Mouse (Mus musculus) heart, embryonic 12.5 days (tissue): Measurements from ENCODE around the gene Arid1a. TPM values are rescaled to one million over a fixed set of nuclear protein-coding genes. Genes with fewer than 3 reads are reported as not detected.
"Not testable (repeated sequence)": the region's sequence is repeated elsewhere in the genome, so short reads cannot be mapped to it uniquely, and the experiment has no call there.

ENCODE experiments used
- ATAC-seq: fragments of 200-750 bp; cut with Nextera tagmentation; 2 replicates; pipeline ENCODE4 v1.8.0; 2017; ENCODE audit warnings: moderate TSS enrichment, moderate library complexity; ENCODE audit not compliant: insufficient number of reproducible peaks, low FRiP score
- H3K27ac ChIP-seq: fragments of 300-500 bp; sonication (generic); 2 replicates; pipeline ENCODE4 v1.5.1; 2016; ENCODE audit warnings: mild to moderate bottlenecking, moderate library complexity; ENCODE audit not compliant: poor library complexity, severe bottlenecking
- H3K27me3 ChIP-seq: fragments of 300-500 bp; sonication (generic); replicated peaks from 2 replicates; pipeline ENCODE4 v1.6.1; 2016; ENCODE audit warnings: mild to moderate bottlenecking, moderate library complexity
- H3K36me3 ChIP-seq: fragments of 300-500 bp; sonication (generic); 2 replicates; pipeline ENCODE4 v1.6.1; 2016; ENCODE audit warnings: mild to moderate bottlenecking, moderate library complexity
- H3K4me1 ChIP-seq: fragments of 300-500 bp; sonication (generic); replicated peaks from 2 replicates; pipeline ENCODE4 v1.6.1; 2016; ENCODE audit warnings: mild to moderate bottlenecking
- H3K4me2 ChIP-seq: fragments of 300-500 bp; sonication (generic); 2 replicates; pipeline ENCODE4 v1.6.1; 2016; ENCODE audit warnings: mild to moderate bottlenecking, moderate library complexity
- H3K4me3 ChIP-seq: fragments of 300-500 bp; sonication (generic); 2 replicates; pipeline ENCODE4 v1.5.1; 2016; ENCODE audit warnings: mild to moderate bottlenecking
- H3K9ac ChIP-seq: fragments of 300-500 bp; sonication (generic); 2 replicates; pipeline ENCODE4 v1.6.1; 2016; ENCODE audit warnings: mild to moderate bottlenecking, moderate library complexity
- H3K9me3 ChIP-seq: fragments of 300-500 bp; sonication (generic); replicated peaks from 2 replicates; pipeline ENCODE4 v1.6.1; 2016; ENCODE audit warnings: mild to moderate bottlenecking, moderate library complexity
- WGBS: fragments of 180-500 bp; shearing (Covaris S2); methylation state at CpG from one replicate; pipeline ENCODE4 v1.1.7; 2016; 5-methylcytosine and 5-hydroxymethylcytosine counted together
- polyA plus RNA-seq: library from polyadenylated mRNA; unstranded; fragments of >200 nt; fragmentation: Nextera tagmentation; extraction: Ambion mirVana; gene quantifications from 2 replicates; pipeline ENCODE4 v1.2.1, GENCODE M21; 2016

Gene Arid1a
- polyA plus RNA-seq, 1 experiment from 2014 or later: 24.5 TPM

DNA sequence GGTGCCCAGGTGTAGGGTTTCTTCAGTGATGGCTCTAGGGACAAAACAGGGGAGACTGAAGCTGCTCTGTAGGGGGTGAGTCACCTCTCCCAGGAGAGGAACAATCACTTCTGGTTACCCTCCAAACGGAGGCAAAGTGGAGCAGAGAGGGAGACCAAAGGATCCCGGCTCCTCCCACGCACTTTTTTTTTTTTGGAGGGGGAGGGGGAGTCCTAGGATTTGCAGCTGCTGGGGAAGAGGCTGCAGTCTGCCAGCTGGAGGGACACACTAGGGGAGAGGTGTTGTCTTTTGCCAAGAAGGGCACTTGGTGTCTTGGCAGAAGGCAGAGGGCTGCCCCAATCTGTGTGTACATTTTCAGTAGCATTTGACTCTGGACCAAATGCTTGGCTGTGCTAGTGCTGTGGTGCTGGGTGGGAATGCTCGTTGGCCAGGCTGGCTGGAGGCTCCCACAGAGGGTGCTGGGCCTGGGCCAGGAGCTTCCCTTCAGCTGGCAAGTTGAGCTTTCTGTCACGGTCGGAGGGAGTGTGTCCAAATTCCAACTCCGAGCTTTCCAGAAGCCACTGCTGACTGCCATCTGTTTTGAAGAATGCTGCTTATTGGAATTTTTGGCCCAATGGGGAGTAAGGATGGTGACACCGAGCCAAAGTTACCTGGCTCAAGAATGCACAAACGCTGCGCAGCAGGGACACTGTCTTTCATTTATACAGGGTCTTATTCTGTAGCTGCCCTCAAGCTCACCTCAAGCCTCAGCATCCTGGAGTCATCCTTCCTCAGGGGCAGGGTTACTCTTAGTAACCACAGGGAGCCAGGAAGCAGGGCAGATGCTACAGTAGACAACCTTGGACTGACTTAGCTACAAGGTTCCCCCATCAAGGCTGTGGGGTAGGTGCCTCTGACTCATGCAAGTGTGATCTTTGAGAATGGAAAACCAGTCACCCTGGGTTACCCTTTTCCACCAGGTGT, 96.1 kb downstream of the Arid1a start:
- WGBS: 15% methylated on average over 10 of the region's 10 CpGs
- Histone ChIP-seq H3K4me1 (peaks cover 33% of the 10 kb centered on the region), H3K4me3 (peak overlapping the region; percentile 31), H3K36me3 (peaks cover 22% of the 10 kb centered on the region), H3K9me3 (no peaks in the 10 kb centered on the region), H3K4me2 (peak overlapping the region; percentile 60), H3K9ac (peak overlapping the region; percentile 60), H3K27ac (peak overlapping the region; percentile 86), H3K27me3 (no peaks in the 10 kb centered on the region)
- peak; percentile 30; the same call in 1 of the 2 replicates for ATAC-seq

DNA sequence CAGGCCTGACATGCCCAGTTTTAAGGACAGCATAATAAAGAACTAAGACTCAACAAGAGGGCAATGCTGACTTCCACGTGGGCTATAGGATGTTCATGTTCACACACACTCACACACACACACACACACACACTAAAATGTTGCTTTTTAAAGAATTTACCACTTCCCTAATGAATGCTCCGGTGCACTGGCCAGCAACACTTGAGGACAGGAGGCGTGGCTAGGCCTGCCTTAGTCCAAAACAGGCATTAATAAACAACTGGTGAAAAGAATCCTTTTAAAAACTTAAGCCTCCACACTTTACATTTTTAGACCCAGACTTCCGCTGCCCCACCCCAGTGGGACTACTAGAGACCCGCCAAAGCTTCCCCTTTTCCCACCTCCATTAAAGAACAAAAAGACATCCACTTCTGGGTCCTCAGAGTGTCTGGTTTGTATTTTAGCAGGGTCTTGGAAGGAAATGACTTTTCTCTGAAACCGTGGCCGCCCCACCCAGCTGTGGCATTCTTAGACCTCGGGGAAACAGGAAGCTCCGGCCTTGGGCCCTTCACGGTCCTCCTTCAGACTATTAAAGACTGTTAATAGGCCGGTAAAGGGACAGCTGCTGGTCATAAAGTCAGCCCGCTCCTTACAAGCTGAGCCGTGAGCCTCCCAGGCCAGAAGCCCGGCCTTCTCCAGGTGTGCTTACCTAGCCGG, 96.9 kb downstream of the Arid1a start:
- Histone ChIP-seq H3K4me2 (peak overlapping the region; percentile 60), H3K4me3 (peak overlapping the region; percentile 31), H3K36me3 (peaks cover 15% of the 10 kb centered on the region), H3K4me1 (peaks cover 30% of the 10 kb centered on the region), H3K27ac (peak overlapping the region; percentile 86), H3K27me3 (no peaks in the 10 kb centered on the region), H3K9ac (peak overlapping the region; percentile 60), H3K9me3 (no peaks in the 10 kb centered on the region)
- peak; percentile 28; the same call in 1 of the 2 replicates for ATAC-seq
- 12% methylated on average over 15 of the region's 15 CpGs for WGBS

DNA sequence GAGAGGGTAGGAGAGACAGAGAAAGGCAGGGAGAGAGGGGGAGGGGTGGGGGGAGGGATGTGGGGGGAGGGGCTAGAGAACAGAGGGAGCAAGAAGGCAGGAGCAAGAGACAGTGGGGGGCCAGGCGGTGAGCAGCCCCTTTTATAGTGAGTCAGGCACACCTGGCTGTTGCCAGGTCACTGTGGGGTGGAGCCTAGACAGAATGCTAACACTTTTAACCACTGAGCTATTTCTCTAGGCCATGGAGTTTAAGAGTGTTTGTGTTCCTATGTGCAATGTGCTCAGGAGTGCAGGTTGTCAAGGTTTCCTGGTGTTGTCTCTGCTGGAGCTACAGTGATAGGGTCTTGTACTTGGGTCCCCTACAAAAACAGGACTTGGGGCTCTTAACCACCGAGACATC, 97.8 kb downstream of the Arid1a start:
- ATAC-seq: no peak
- peaks cover 12% of the 10 kb centered on the region for H3K36me3 ChIP-seq
- H3K4me2 ChIP-seq: peak overlapping the region; percentile 60
- H3K9ac ChIP-seq: no peak overlapping the region
- no peaks in the 10 kb centered on the region for H3K9me3 ChIP-seq
- H3K4me1 ChIP-seq: peaks cover 30% of the 10 kb centered on the region
- no peaks in the 10 kb centered on the region for H3K27me3 ChIP-seq
- WGBS: 36% methylated on average over 2 of the region's 2 CpGs
- H3K27ac ChIP-seq: no peak overlapping the region
- no peak overlapping the region for H3K4me3 ChIP-seq

DNA sequence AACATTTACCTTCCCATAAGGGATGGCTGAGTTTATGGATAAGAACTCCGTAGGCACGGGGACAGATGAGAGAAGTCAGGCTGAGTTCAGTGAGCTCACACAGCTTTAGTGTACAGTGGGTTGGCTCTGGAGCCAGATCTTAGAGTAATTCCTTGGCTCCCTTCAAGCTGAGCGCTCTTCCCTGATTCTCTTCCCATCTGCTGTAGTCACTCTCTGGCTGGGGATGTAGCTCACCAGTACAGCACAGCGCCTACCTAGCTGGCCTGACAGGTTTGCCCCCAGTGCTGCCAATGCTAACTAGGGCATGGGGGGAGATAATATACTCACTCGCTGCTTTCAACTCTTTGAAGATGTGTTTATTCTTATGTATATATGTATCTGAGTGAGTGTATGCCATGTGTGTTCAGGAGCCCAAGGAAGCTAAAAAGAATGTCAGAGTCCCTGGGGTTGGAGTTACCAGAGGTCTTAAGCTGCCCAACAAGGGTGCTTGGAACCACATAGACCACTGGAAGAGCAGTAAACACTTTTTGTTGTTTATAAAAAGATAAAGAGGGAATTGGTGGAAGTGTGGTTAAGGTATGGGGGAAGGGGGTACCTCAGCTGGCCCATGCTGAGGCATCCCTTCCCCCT, 98.6 kb downstream of the Arid1a start:
- no peak overlapping the region for H3K4me2 ChIP-seq
- ATAC-seq: no peak
- H3K4me3 ChIP-seq: no peak overlapping the region
- no peak overlapping the region for H3K9ac ChIP-seq
- H3K27ac ChIP-seq: no peak overlapping the region
- H3K9me3 ChIP-seq: no peaks in the 10 kb centered on the region
- WGBS: 59% methylated on average over 5 of the region's 5 CpGs
- no peaks in the 10 kb centered on the region for H3K27me3 ChIP-seq
- peaks cover 12% of the 10 kb centered on the region for H3K36me3 ChIP-seq
- peaks cover 25% of the 10 kb centered on the region for H3K4me1 ChIP-seq

DNA sequence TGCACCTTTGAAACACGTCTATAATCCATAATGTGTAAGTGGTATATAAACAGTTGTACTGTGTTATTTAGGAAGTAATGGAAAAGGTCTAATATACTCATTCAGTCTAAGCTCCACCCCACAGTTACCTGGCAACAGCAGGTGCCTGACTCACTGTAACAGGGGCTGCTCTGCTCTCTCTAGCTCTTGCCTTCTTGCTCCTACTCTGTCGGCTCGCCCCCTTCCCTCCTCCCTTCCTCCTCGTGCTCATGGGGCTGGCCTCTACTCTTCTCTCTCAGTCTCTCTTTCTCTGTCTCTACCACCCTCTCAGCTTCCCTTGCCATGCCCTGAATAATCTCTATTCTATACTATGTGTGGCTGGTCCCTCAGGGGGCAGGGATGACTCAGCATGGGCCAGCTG, 99.6 kb downstream of the Arid1a start:
- H3K9me3 ChIP-seq: no peaks in the 10 kb centered on the region
- no peaks in the 10 kb centered on the region for H3K27me3 ChIP-seq
- H3K27ac ChIP-seq: no peak overlapping the region
- H3K4me2 ChIP-seq: no peak overlapping the region
- H3K4me1 ChIP-seq: peaks cover 25% of the 10 kb centered on the region
- peaks cover 3% of the 10 kb centered on the region for H3K36me3 ChIP-seq
- H3K4me3 ChIP-seq: no peak overlapping the region
- ATAC-seq: no peak
- WGBS: 33% methylated on average over 4 of the region's 4 CpGs
- no peak overlapping the region for H3K9ac ChIP-seq

DNA sequence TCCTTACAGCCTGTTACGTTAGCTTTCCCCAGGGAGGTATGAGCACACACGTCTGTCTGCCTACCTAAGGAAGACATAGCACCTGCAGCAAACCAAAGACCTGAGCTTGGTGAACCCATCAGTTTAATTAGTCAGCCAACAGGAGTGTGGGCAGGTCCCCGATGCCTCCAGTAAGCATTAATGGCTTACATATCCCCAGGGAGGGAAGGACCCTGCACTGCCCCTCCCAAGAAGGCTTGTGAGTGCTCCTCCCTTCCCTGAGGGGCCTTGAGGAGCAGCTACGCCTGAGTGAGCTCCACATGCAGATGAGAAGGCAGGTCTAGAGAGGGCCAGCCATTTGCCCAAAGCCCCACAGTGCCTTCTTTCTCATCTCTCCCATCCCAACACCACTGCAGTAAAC, 100.3 kb downstream of the Arid1a start:
- 64% methylated on average over 4 of the region's 4 CpGs for WGBS
- no peaks in the 10 kb centered on the region for H3K27me3 ChIP-seq
- no peak for ATAC-seq

DNA sequence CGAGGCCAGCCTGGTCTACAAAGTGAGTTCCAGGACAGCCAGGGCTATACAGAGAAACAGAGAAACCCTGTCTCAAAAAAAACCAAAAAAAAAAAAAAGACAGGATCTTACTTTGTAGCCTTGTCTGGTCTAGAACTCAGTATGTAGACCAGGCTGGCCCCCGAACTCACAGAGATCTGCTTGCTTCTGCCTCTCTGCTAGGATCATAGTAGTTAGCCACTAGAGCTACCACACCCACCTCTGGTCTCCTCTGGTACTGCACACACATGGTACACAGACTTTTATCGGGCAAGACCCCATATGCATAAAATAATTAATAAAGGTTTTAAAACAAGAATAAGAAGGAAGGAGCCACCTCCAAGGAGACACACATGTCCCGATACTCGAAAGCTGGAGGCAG, 102.5 kb downstream of the Arid1a start:
- H3K36me3 ChIP-seq, H3K4me2 ChIP-seq, ATAC-seq, H3K27me3 ChIP-seq, H3K9ac ChIP-seq, H3K27ac ChIP-seq, H3K9me3 ChIP-seq, H3K4me3 ChIP-seq: not testable (repeated sequence)
- 91% methylated on average over 5 of the region's 5 CpGs for WGBS
- H3K4me1 ChIP-seq: 0 out of 2 replicates have a peak, but pooled peaks cover 11% of the 10 kb centered on the region

More for the DNA sequence above, 100.3 kb downstream of the Arid1a start:
- Histone ChIP-seq H3K36me3 (no peaks in the 10 kb centered on the region), H3K4me3 (no peak overlapping the region), H3K4me2 (no peak overlapping the region), H3K4me1 (peaks cover 29% of the 10 kb centered on the region), H3K27ac (no peak overlapping the region), H3K9ac (no peak overlapping the region), H3K9me3 (no peaks in the 10 kb centered on the region)

DNA sequence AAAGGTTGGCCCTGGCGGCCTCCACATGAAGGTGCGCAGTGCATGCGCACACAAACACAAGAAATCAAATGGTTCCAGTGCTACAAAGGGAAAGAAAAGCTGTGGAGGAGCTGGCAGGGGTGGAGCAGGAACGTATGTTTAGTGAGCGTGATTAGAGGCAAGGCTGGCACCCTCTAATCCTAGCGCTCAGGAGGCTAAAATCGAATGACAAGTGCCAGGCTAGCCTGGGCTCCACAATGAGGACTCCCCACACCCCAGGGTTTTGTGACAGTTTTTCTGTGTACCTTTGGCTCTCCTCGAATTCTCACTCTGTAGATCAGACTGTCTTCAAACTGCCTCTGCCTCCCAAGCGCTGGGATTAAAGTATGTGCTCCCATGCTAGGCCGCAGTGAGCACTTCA, 103.8 kb downstream of the Arid1a start:
- Histone ChIP-seq H3K36me3 (no peaks in the 10 kb centered on the region), H3K4me3 (no peak overlapping the region), H3K9ac (no peak overlapping the region), H3K4me2 (no peak overlapping the region), H3K27ac (no peak overlapping the region), H3K4me1 (0 out of 2 replicates have a peak, but pooled peaks cover 7% of the 10 kb centered on the region), H3K9me3 (no peaks in the 10 kb centered on the region), H3K27me3 (no peaks in the 10 kb centered on the region)
- 72% methylated on average over 10 of the region's 10 CpGs for WGBS
- no peak for ATAC-seq

DNA sequence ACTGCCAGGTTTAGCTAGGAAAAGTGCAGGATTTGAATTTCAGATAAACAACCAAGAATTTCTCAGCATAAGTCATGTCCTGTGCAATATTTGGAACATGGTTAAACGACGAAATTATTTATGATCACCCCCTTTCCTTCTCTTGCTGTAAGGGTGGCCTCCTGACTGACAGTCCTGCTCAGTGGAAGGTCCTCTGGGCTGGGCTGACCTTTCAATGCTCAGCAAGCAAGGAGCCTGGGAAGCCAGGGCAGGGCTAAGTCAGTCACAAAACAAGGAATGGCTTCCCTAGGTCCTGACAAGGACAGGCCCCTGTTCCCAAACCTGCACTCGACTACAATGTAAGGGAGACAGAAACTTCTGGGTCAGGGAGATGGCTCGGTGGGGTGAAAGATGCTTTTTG, 104.6 kb downstream of the Arid1a start:
- Histone ChIP-seq H3K4me3 (no peak overlapping the region), H3K36me3 (no peaks in the 10 kb centered on the region), H3K27ac (no peak overlapping the region), H3K4me1 (0 out of 2 replicates have a peak, but pooled peaks cover 7% of the 10 kb centered on the region), H3K9ac (no peak overlapping the region), H3K4me2 (no peak overlapping the region), H3K27me3 (no peaks in the 10 kb centered on the region), H3K9me3 (no peaks in the 10 kb centered on the region)
- 71% methylated on average over 4 of the region's 4 CpGs for WGBS
- ATAC-seq: no peak

DNA sequence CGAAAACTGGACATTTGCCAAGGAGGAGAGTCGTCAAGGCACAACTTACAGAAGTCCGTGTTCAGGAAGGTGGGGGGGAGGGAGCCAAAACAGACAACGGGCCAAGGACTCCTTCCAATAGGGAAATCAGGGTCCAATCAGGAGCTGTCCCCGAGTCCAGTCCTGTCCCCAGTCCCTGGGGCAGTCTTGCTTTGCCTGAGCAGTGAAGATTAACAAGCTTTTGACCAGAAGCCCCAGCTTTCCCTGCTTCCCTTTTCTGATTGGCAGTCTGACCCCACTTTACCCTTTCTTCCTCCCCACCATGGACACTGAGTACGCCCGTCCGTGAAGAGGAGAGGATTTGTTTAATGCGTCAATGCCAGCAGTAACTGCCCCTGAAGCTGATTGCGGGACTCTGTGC, 105.1 kb downstream of the Arid1a start:
- H3K4me1 ChIP-seq: 0 out of 2 replicates have a peak, but pooled peaks cover 7% of the 10 kb centered on the region
- H3K9me3 ChIP-seq: no peaks in the 10 kb centered on the region
- 55% methylated on average over 10 of the region's 10 CpGs for WGBS
- no peak overlapping the region for H3K4me2 ChIP-seq
- H3K27ac ChIP-seq: no peak overlapping the region
- no peak overlapping the region for H3K4me3 ChIP-seq
- no peak for ATAC-seq
- H3K36me3 ChIP-seq: no peaks in the 10 kb centered on the region
- H3K27me3 ChIP-seq: no peaks in the 10 kb centered on the region
- H3K9ac ChIP-seq: no peak overlapping the region
